Mouse (Mus musculus): ENCODE measurements at regions not wholly inside any gene's neighbourhood (a gene's known extent, or its start where the extent isn't known, plus 50 kb on each side); places are given as distances from the start of the nearest gene placed in this dataset.

DNA sequence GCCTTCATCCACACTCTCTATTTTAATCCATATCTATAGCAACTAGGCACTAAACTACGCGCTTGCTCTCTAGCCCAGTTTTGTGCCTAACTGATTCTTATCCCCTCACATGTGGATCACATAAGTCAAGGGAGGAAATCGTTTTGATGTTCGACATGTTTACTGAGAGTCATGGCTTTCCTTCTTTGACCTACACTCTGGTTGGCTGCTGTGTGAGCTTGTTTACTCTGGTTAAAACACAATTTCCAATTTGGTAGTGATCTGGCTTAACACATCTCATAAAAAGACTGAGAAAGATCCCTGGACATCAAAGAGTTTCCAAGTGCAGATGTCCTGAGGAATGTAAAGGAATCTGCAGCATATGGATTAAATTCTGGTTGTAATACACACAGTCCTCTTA lies 376.6 kb downstream of the Tmem38b start:
- no peak overlapping the region for H3K4me2 ChIP-seq (replicated peaks)
- no peak overlapping the region for H3K9ac ChIP-seq
- no peaks in the 10 kb centered on the region for H3K9me3 ChIP-seq
- H3K27me3 ChIP-seq, result no peaks in the 10 kb centered on the region
- no peak overlapping the region for H3K4me3 ChIP-seq
- 37% methylated on average over 4 of the region's 4 CpGs for WGBS
- no peak for ATAC-seq (ENCODE audit: insufficient number of reproducible peaks, insufficient read depth, low FRiP score, low TSS enrichment)
- no peaks in the 10 kb centered on the region for H3K36me3 ChIP-seq
- 0 out of 2 replicates have a peak overlapping the region, but pooled peaks have one; percentile 23 for H3K27ac ChIP-seq
- H3K4me1 ChIP-seq, result peaks cover 6% of the 10 kb centered on the region; the same call in 1 of the 2 replicates

- ATAC-seq (ENCODE audit: insufficient number of reproducible peaks, insufficient read depth, low FRiP score, low TSS enrichment), result no peak
- Histone ChIP-seq H3K4me3 (no peak overlapping the region), H3K4me1 (no peaks in the 10 kb centered on the region), H3K36me3 (no peaks in the 10 kb centered on the region), H3K27me3 (no peaks in the 10 kb centered on the region), H3K9me3 (no peaks in the 10 kb centered on the region), H3K27ac (no peak overlapping the region), H3K9ac (no peak overlapping the region), H3K4me2 (replicated peaks) (no peak overlapping the region)
- WGBS, result 81% methylated on average over 3 of the region's 3 CpGs
These were observed 398.7 kb downstream of the Tmem38b start for GRCm38 (mm10) chr4:54224572-54224971.
